Mouse (Mus musculus) midbrain, embryonic 12.5 days (tissue): ENCODE data around the gene Ptprf. TPM values are rescaled to one million over a fixed set of nuclear protein-coding genes. Genes with fewer than 3 reads are reported as not detected.

ENCODE experiments used
- ATAC-seq: fragments of 200-750 bp; cut with Nextera tagmentation; 2 replicates; pipeline ENCODE4 v1.8.0; 2017; ENCODE audit warnings: low read depth, moderate TSS enrichment, moderate library complexity; ENCODE audit not compliant: low FRiP score
- H3K27ac ChIP-seq: fragments of 300-500 bp; sonication (generic); replicated peaks from 2 replicates; pipeline ENCODE4 v1.5.1; 2016; ENCODE audit warnings: mild to moderate bottlenecking
- H3K27me3 ChIP-seq: fragments of 300-500 bp; sonication (generic); 2 replicates; pipeline ENCODE4 v1.6.1; 2016; ENCODE audit warnings: mild to moderate bottlenecking
- H3K36me3 ChIP-seq: fragments of 300-500 bp; sonication (generic); 2 replicates; pipeline ENCODE4 v1.6.1; 2016
- H3K4me1 ChIP-seq: fragments of 300-500 bp; sonication (generic); 2 replicates; pipeline ENCODE4 v1.6.1; 2016
- H3K4me2 ChIP-seq: fragments of 300-500 bp; sonication (generic); replicated peaks from 2 replicates; pipeline ENCODE4 v1.6.1; 2016; ENCODE audit warnings: mild to moderate bottlenecking, moderate library complexity
- H3K4me3 ChIP-seq: fragments of 300-500 bp; sonication (generic); 2 replicates; pipeline ENCODE4 v1.5.1; 2016; ENCODE audit warnings: mild to moderate bottlenecking
- H3K9ac ChIP-seq: fragments of 300-500 bp; sonication (generic); replicated peaks from 2 replicates; pipeline ENCODE4 v1.6.1; 2016; ENCODE audit warnings: mild to moderate bottlenecking, moderate library complexity
- H3K9me3 ChIP-seq: fragments of 300-500 bp; sonication (generic); 2 replicates; pipeline ENCODE4 v1.6.1; 2016; ENCODE audit warnings: mild to moderate bottlenecking
- WGBS: fragments of 180-500 bp; shearing (Covaris S2); methylation state at CpG from one replicate; pipeline ENCODE4 v1.1.7; 2016; 5-methylcytosine and 5-hydroxymethylcytosine counted together
- polyA plus RNA-seq: library from polyadenylated mRNA; unstranded; fragments of >200 nt; fragmentation: Nextera tagmentation; extraction: Ambion mirVana; gene quantifications from 2 replicates; pipeline ENCODE4 v1.2.1, GENCODE M21; 2016

The Ptprf gene
- polyA plus RNA-seq, 1 experiment from 2014 or later, result 113 TPM

- Histone ChIP-seq H3K9ac (no peak overlapping the region), H3K4me3 (no peak overlapping the region), H3K36me3 (peaks cover 68% of the 10 kb centered on the region), H3K4me1 (peaks cover 52% of the 10 kb centered on the region), H3K27ac (0 out of 2 replicates have a peak overlapping the region, but pooled peaks have one; percentile 25), H3K27me3 (no peaks in the 10 kb centered on the region), H3K4me2 (no peak overlapping the region), H3K9me3 (no peaks in the 10 kb centered on the region)
- ATAC-seq, result no peak
- WGBS, result 44% methylated on average over 6 of the region's 6 CpGs
These were observed 21.2 kb downstream of the Ptprf start for GRCm38 (mm10) chr4:118269999-118270398.

- H3K9me3 ChIP-seq, result no peaks in the 10 kb centered on the region
- peaks cover 42% of the 10 kb centered on the region for H3K4me1 ChIP-seq
- H3K9ac ChIP-seq, result no peak overlapping the region
- H3K27me3 ChIP-seq, result no peaks in the 10 kb centered on the region
- peak overlapping the region; percentile 36; the same call in 1 of the 2 replicates for H3K27ac ChIP-seq
- 65% methylated on average over 14 of the region's 14 CpGs for WGBS
- H3K36me3 ChIP-seq, result peaks cover 81% of the 10 kb centered on the region
- H3K4me3 ChIP-seq, result no peak overlapping the region
- ATAC-seq, result no peak
- H3K4me2 ChIP-seq, result no peak overlapping the region
These were observed 22.6 kb downstream of the Ptprf start for GRCm38 (mm10) chr4:118268429-118269212.

- no peak for ATAC-seq
- Histone ChIP-seq H3K9ac (no peak overlapping the region; the same call in 1 of the 2 replicates), H3K4me1 (peaks cover 49% of the 10 kb centered on the region), H3K27me3 (no peaks in the 10 kb centered on the region), H3K4me2 (0 out of 2 replicates have a peak overlapping the region, but pooled peaks have one; percentile 1), H3K36me3 (peaks cover 58% of the 10 kb centered on the region), H3K27ac (peak overlapping the region; percentile 79), H3K4me3 (no peak overlapping the region), H3K9me3 (no peaks in the 10 kb centered on the region)
- WGBS, result 48% methylated on average over 15 of the region's 15 CpGs
These were observed 25.6 kb downstream of the Ptprf start for GRCm38 (mm10) chr4:118265557-118265956.

GRCm38 (mm10) chr4:118261771-118262473 is 29.3 kb downstream of the Ptprf start:
- Histone ChIP-seq H3K27me3 (no peaks in the 10 kb centered on the region), H3K9me3 (no peaks in the 10 kb centered on the region), H3K27ac (peak overlapping the region; percentile 81), H3K4me2 (peak overlapping the region; percentile 87), H3K4me1 (peaks cover 58% of the 10 kb centered on the region), H3K36me3 (peaks cover 41% of the 10 kb centered on the region), H3K9ac (peak overlapping the region; percentile 37; the same call in 1 of the 2 replicates), H3K4me3 (no peak overlapping the region)
- ATAC-seq, result peak; percentile 57
- WGBS, result 46% methylated on average over 13 of the region's 13 CpGs

- Histone ChIP-seq H3K36me3 (peaks cover 41% of the 10 kb centered on the region), H3K9ac (peak overlapping the region; percentile 62; the same call in 1 of the 2 replicates), H3K4me2 (peak overlapping the region; percentile 87), H3K9me3 (no peaks in the 10 kb centered on the region), H3K4me3 (peak overlapping the region; percentile 53), H3K27ac (peak overlapping the region; percentile 81), H3K27me3 (no peaks in the 10 kb centered on the region), H3K4me1 (peaks cover 60% of the 10 kb centered on the region)
- WGBS, result 32% methylated on average over 5 of the region's 5 CpGs
- ATAC-seq, result peak; percentile 31
These were observed 29.9 kb downstream of the Ptprf start for GRCm38 (mm10) chr4:118261291-118261690.

GRCm38 (mm10) chr4:118260551-118261267 is 30.5 kb downstream of the Ptprf start:
- H3K4me3 ChIP-seq, result peak overlapping the region; percentile 53
- WGBS, result under 1% methylated on average over 38 of the region's 39 CpGs
- no peaks in the 10 kb centered on the region for H3K27me3 ChIP-seq
- peak; percentile 69 for ATAC-seq
- no peaks in the 10 kb centered on the region for H3K9me3 ChIP-seq
- H3K36me3 ChIP-seq, result peaks cover 42% of the 10 kb centered on the region
- H3K4me2 ChIP-seq, result peak overlapping the region; percentile 87
- H3K4me1 ChIP-seq, result peaks cover 54% of the 10 kb centered on the region
- peak overlapping the region; percentile 81 for H3K27ac ChIP-seq
- H3K9ac ChIP-seq, result peak overlapping the region; percentile 62

- Histone ChIP-seq H3K27me3 (no peaks in the 10 kb centered on the region), H3K9ac (0 out of 2 replicates have a peak overlapping the region, but pooled peaks have one; percentile 20), H3K4me2 (peak overlapping the region; percentile 87), H3K4me3 (peak overlapping the region; percentile 53; the same call in 1 of the 2 replicates), H3K9me3 (no peaks in the 10 kb centered on the region), H3K27ac (peak overlapping the region; percentile 81), H3K4me1 (peaks cover 49% of the 10 kb centered on the region), H3K36me3 (peaks cover 46% of the 10 kb centered on the region)
- 86% methylated on average over 8 of the region's 8 CpGs for WGBS
- ATAC-seq, result no peak; the same call in 1 of the 2 replicates
These were observed 31.3 kb downstream of the Ptprf start for GRCm38 (mm10) chr4:118259782-118260463.

GRCm38 (mm10) chr4:118257977-118258376 is 33.2 kb downstream of the Ptprf start:
- Histone ChIP-seq H3K4me3 (no peak overlapping the region), H3K4me1 (peaks cover 41% of the 10 kb centered on the region), H3K27ac (no peak overlapping the region), H3K9me3 (no peaks in the 10 kb centered on the region), H3K9ac (no peak overlapping the region), H3K4me2 (no peak overlapping the region), H3K27me3 (no peaks in the 10 kb centered on the region), H3K36me3 (peaks cover 45% of the 10 kb centered on the region)
- 99% methylated on average over 5 of the region's 5 CpGs for WGBS
- no peak for ATAC-seq

- no peak overlapping the region for H3K4me2 ChIP-seq
- H3K9ac ChIP-seq, result no peak overlapping the region
- 92% methylated on average over 10 of the region's 10 CpGs for WGBS
- no peaks in the 10 kb centered on the region for H3K27me3 ChIP-seq
- no peaks in the 10 kb centered on the region for H3K9me3 ChIP-seq
- no peak overlapping the region for H3K4me3 ChIP-seq
- peaks cover 35% of the 10 kb centered on the region for H3K4me1 ChIP-seq
- peaks cover 48% of the 10 kb centered on the region for H3K36me3 ChIP-seq
- no peak for ATAC-seq
- H3K27ac ChIP-seq, result 0 out of 2 replicates have a peak overlapping the region, but pooled peaks have one; percentile 30
These were observed 33.8 kb downstream of the Ptprf start for GRCm38 (mm10) chr4:118257416-118257815.

GRCm38 (mm10) chr4:118256217-118256616 is 35.0 kb downstream of the Ptprf start:
- 82% methylated on average over 12 of the region's 12 CpGs for WGBS
- H3K27ac ChIP-seq, result peak overlapping the region; percentile 42
- peaks cover 60% of the 10 kb centered on the region for H3K36me3 ChIP-seq

GRCm38 (mm10) chr4:118254953-118255352 is 36.3 kb downstream of the Ptprf start:
- Histone ChIP-seq H3K27ac (no peak overlapping the region), H3K36me3 (peaks cover 73% of the 10 kb centered on the region), H3K4me2 (no peak overlapping the region), H3K9ac (no peak overlapping the region), H3K27me3 (no peaks in the 10 kb centered on the region), H3K9me3 (no peaks in the 10 kb centered on the region), H3K4me1 (peaks cover 11% of the 10 kb centered on the region), H3K4me3 (no peak overlapping the region)
- WGBS, result 94% methylated on average over 5 of the region's 5 CpGs
- ATAC-seq, result no peak

More at GRCm38 (mm10) chr4:118256217-118256616, 35.0 kb downstream of the Ptprf start:
- Histone ChIP-seq H3K9ac (no peak overlapping the region), H3K4me3 (no peak overlapping the region), H3K9me3 (no peaks in the 10 kb centered on the region), H3K4me1 (peaks cover 23% of the 10 kb centered on the region), H3K4me2 (no peak overlapping the region), H3K27me3 (no peaks in the 10 kb centered on the region)
- ATAC-seq, result no peak
